Mouse (Mus musculus): ENCODE data around the gene Slc35f1. TPM values are rescaled to one million over a fixed set of nuclear protein-coding genes. Genes with fewer than 3 reads are reported as not detected.

Gene Slc35f1
- total RNA-seq, 2 experiments from 2014 or later, result 107 to 115 TPM

DNA sequence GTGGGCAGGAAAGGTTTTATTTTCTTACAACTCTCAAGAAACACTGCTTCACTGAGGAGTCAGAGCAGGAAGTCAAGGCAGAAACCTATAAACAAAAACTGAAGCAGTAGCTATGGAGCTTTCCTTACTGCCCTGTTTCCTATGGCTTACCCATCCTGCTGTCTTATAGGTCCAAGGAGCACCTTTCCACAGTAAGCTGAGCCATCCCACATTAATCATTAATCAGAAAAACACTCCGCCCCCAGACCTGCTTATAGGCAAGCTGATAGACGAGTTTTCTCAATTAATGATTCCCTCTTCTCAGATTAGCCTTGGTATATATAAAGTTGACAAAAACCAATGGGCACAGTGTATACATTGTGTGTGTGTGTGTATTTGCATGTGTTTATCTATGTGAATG is 221.4 kb downstream of the Slc35f1 start:
- intact Hi-C loops (cut with DNase I), result no loop called here
- no peak for DNase-seq

DNA sequence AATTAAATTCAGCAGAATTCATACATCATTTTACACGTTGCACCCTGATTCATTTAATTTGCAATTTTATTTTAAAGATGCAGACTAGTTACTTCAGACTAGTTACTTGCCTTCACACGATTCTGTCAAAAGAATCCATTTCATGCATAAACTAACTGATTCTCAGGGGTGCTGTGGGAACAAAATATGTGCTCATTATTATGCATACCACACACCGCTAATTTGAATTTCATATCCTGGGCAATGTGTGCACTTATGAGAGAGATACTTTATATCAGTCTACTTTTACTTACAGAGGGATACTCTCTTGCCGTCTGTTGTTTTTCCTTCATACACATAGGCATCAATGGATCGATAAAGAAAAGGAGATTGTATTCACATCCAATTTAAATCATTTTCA is 228.4 kb downstream of the Slc35f1 start:
- intact Hi-C loops (cut with DNase I), result no loop called here
- no peak for DNase-seq

DNA sequence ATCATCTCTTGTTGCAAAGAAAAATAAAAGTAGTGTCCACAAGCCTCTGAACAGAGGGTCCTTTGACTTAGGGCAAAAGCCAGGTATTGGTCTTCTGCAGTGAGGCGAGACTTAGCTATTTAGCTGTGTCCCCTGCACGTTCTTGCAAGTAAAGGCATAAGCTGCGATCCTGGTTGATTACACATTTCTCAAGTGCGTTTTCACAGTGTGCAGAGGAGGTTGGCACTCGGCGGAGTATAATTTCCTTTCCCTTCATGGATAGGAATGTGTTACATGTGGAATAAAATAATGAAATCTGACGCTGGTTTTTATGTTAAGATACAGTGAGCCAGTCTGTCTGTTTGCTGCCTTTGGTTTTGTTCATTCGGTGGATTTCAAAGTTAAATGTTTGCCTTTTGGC is 232.8 kb downstream of the Slc35f1 start:
- DNase-seq, result no peak
- intact Hi-C loops (cut with DNase I), result no loop called here

DNA sequence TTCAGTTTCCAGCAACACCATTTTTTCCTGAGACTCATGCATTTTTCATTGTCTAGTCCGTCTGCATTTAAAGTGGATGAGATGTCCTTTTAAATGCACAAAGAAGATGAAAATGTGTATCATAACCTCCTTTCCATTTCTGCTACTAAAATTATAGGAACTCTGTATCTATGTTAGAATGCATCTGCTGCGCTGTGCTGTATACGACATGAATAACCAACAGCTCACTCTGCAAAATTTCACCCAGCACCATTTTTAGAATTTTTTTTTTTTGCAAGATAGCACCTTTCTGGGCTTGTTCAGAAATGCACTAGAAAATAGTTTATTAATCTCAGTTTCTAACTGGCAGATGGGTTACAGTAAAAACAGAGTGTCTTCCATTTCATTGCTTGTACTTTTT is 236.0 kb downstream of the Slc35f1 start:
- DNase-seq, result no peak
- intact Hi-C loops (cut with DNase I), result no loop called here

DNA sequence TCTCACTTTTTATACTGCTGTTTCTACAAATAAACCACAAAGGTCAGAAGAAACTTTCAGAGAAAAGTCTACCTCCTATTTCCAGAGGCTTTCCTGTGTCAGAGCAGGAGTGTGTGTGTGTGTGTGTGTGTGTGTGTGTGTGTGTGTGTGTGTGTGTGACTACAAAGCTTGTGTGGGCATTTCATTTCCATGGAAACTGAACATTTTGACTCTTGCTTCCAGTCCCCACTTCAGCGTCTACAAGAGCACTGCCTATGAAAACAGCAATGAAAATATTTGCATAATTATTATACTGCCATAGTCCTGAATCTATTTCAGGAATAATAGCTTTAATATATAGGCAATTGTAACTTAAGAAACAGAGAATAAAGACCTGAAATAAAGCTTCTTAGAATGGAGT is 241.8 kb downstream of the Slc35f1 start:
- DNase-seq, result no peak
- intact Hi-C loops (cut with DNase I), result no loop called here

DNA sequence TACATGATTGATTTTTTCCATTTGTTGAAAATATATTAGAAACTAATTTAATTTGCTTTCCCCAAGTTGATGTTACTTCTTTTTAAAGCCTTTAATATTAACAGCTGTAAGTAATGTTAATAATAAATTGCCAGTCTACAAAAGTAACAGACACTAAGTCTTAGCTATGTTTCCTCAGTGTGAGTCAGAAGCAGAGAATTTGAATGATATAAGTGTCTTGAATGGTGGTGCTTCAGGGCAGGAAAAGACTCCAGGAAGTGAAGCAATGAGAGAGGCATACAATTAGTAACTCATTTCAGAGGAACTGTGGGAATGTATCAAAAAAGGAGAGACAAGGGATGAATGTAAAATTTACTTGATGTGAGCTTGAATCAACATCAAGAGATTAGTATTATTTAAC is 244.3 kb downstream of the Slc35f1 start:
- intact Hi-C loops (cut with DNase I), result no loop called here

DNA sequence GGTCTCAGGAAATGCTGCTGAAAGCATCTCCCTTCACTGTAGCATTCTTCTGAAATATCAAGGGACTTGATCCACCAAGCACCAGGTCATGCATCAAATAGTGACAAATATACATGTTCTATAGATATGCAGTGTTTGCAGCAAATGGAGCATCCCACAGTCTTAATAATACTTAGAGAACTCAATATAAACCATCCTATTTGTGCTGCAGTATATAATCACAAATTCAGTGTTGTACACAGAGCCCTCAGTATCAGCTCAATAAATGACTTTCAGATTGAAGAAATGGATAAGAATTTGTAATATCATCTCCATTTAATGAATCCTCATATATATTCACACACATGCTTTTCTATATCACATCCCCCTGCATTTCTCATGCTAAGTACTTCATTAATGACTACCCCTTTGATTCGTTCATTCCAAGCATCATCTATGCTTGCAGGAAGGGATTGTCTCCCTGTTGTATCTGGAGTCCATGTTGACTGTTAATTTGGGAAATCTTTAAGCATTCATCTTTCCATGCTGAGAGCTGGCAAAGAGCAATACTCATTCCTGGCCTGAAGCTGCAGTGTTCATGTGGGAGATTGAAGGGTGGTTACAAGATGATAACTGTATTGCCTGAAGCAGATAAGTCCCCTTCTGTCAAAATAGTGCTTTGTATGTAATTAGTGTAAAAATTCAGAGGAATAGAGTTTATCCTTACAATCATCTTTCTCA is 249.9 kb downstream of the Slc35f1 start:
- DNase-seq, result no peak
- intact Hi-C loops (cut with DNase I), result no loop called here

More for the DNA sequence above, 244.3 kb downstream of the Slc35f1 start:
- no peak for DNase-seq

DNA sequence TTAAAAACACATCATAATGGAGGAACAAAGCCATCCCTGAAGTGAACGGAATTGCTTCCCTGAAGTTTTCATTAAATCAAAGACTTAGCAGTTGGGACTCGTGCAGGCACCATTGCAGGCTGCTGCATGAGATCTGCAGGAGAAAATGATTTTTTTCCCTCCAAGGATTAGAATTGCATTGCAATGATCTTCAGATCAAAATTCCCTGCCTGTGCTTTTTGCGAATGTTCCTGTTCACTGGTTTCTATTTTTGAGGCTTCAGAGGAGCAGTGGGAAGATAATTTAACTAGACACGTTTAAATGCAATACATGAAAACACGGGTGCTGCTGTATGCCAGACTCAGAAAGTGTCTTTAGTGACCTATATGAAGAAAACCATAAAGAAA is 250.5 kb downstream of the Slc35f1 start:
- intact Hi-C loops (cut with DNase I), result no loop called here
- no peak for DNase-seq

DNA sequence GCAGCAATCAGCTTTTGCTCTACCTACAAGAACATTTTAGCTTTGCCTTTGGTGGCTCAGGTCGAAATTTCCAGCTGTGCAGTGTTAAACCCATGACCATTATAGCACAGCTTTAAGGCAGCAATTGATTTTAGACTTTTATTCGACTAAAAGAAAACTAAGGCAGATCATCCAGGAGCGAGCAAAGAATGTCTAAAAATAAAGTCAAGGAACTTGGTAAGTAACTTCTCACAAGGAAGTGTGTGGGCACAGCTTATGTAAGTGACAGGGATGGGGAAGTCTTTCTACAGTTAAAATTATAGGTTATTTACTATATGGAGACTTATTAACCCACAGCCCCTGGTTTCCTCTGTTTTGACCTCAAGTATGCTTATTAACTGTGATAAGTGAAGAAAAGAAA is 262.2 kb downstream of the Slc35f1 start:
- no peak for DNase-seq
- intact Hi-C loops (cut with DNase I), result no loop called here

DNA sequence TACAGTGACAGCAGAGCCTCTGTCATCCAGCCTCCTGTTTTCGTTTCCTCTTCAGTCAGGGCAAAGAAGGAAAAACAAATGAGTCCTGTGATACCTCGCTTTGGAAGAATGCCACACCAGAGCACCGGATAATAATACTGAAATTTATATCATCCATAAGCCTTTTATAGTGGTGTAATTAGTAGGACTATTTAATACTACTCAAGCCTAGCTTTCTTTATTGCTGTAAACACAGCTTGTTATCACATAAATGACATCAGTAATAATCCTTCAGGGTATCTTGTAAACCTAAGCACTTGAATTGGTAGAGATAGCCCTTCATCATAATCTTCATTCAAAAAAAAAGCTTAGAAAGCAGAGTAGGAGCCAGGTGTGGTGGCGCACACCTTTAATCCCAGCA is 266.4 kb downstream of the Slc35f1 start:
- no peak for DNase-seq
- intact Hi-C loops (cut with DNase I), result no loop called here

DNA sequence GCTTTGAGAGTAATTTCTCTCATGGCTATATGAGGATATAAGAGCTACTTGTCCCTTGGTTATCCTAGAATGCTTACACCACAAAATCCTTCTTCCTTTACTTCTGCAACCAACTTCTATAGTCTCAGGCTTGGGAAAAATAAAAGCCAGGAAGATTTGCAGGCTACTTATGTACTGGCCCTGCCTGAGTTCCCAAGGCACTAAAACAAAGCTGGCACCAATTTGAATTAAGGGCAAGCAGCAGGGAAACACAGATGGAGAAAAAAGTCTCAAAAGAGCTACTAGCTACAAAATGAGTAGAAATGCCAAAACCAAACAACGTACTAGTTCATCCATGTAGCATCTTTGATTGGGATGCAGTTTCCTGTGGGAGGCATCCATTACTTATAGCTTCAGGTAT is 288.9 kb downstream of the Slc35f1 start:
- DNase-seq, result no peak
- intact Hi-C loops (cut with DNase I), result no loop called here

DNA sequence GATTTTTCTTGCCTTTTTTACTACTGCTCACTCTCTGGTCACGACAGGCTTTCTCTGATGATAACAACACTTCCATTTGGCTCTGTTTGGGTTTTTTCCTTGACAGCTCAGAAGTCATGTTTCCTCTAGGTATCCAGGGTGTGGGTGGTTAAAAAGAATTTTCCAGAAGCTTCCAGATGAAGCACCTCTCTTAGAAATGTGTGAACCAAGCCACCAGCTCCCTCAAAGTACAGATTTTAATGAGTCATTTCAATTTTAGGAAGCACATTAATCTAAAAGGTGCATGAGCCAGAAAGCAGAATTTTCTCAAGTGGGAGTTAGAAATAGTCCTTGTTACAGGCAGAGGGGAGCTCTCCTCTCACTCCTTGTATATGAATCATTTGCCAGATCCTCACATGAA is 292.5 kb downstream of the Slc35f1 start:
- intact Hi-C loops (cut with DNase I), result no loop called here
- no peak for DNase-seq

DNA sequence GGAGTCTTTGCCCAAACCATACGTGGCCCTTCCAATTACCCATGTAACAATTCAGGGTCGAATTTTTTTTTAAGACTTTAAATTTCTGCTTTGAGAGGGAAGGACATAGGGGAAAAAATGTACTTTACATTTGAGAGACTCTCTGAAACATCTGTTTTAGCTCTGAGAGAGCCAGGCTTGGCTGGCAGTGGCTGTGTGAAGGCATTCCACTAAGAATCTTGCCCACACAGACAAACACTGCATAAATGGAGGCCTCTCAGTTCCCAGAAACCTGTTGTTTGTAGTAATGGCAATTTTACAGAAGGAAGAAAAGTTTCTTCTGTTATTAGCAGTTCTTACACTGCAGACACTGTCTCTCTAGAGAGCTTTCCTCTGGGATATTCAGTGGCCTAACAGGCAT is 301.9 kb downstream of the Slc35f1 start:
- intact Hi-C loops (cut with DNase I), result no loop called here
- DNase-seq, result no peak

DNA sequence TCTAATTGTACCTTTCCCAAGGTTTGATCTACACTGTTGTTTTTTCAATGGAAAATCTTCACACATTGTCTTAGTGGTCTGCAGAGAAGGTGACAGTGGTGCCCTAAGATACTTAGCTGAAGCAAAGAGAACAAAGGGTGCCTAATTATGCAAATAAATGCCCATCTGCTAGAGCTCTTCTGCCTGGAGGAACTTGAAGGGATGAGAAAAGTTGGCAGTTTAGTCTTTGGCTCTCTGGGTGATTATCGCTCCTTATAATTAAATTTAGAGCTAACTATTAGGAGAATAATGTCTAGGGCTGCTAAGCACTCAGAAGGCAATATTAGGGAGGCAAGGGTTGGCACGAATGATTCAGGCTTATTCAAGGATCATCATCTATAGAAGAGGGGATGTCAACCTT is 306.6 kb downstream of the Slc35f1 start:
- intact Hi-C loops (cut with DNase I), result no loop called here
- no peak for DNase-seq

DNA sequence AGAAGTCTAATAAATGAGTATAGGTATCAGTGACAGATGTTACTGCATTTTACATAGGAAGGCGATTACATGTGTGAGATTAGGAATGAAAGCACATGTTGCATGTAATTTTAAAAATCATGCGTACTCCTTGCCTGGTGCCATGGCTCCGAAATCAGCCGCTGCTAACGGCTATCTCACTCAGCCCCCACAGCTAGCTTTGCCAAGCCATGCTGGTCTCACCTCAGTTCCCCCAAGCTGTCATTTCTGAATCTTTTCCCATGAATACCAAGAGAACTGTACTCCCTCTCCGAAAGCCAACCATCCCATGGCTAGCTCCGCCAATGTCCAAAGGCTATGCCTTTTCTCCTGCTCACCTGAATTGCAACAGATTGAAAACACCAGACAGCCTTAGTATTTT is 310.8 kb downstream of the Slc35f1 start:
- intact Hi-C loops (cut with DNase I), result no loop called here
- DNase-seq, result peak; percentile 5

DNA sequence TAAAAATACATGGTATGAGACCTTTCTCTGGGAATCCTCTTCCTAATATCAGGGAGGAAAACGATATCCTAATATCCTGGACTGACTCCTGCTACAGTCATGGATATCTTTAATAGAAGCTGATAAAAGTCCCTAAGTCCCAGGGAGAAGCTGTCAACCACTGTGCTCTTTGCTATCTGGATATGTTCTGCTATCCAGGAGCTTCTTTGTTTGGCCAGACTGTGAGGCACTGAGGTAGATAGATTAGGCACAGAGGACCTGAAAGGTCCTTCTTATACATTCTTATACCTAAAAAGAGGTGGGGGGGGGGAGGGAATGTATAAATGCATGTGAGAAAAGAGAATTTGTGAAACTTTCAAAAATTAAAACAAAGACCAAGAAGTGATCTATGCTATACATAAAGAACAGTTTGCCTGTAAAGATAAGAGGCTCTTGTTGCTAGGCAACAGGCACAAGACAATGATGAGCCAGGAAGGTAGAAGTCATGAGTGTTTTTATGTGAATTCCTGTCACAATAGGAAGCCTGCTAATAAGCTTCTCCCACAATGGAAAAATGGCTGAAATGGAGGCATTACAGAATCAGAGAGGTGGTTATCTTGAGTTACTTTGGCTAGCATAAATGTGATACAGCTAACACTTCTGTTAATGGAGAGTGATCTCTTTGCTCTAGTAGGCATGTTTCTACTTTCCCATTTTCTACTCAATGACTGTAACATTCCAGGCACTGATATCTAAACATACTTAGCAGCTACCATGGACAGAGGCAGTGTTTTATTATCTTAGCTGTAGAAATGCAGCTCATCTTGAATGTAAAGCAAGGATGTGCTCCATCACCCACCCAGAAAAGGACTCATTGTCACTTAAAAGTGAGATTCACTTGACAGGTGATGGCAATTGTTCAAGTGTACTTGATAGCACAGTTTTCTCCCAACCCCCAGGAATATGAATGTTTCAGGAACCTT is 316.2 kb downstream of the Slc35f1 start:
- no peak for DNase-seq
- intact Hi-C loops (cut with DNase I), result no loop called here

DNA sequence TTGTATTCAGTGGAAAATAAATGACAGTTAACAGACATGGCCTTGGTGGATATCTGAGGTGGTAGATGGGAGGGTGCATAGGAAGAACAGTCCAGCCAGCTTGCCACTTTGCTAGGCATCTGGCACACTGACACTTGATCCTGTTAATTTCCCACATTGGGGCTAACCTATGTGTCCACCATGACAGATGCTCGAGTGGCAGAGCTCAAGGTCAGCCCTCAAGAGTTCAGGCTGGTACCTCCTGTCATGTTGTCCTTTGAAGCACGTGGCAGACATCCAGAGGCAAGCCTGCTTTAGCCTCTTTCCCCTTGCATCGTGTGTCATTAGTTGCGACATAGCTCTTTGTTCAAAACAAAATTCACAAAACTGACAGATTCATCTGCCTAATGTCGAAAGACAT is 323.5 kb downstream of the Slc35f1 start:
- intact Hi-C loops (cut with DNase I), result no loop called here
- DNase-seq, result peak; percentile 36

DNA sequence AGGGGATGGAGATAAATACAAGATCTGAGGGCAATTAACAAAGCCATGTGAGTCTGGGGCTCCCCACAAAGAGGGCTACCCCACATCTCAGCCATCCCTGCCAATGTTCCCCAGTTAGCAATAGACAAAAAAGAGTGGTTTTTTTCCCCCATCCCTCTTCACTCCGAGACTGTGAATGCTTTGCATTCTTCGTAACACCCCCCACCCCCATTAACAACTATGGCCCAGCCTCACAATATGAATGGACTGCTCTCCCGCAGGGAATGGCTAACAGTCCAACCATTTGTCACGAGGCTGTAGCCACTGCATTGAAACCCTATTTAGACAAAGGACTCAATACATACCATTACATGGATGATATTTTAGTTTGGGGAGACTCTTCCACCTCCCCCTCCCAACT is 338.1 kb downstream of the Slc35f1 start:
- intact Hi-C loops (cut with DNase I), result no loop called here
- no peak for DNase-seq

DNA sequence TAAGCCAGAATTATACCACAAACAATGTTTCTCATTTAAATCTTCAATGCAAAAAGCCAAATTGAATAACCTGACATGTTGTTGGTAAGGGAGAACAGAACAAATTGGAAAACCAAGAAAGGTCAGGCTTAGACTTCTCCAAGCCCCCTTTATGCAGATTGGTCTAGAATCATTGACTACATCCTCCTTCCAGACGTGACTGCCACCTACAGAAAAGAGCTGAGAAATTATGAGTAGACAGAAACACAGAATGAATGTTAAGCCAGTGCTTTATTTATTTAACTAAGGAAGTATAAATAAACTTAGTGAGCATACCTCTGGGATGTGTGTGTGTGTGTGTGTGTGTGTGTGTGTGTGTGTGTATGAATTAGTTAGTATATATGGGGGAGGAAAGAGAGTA is 344.9 kb downstream of the Slc35f1 start:
- intact Hi-C loops (cut with DNase I), result no loop called here
- no peak for DNase-seq

DNA sequence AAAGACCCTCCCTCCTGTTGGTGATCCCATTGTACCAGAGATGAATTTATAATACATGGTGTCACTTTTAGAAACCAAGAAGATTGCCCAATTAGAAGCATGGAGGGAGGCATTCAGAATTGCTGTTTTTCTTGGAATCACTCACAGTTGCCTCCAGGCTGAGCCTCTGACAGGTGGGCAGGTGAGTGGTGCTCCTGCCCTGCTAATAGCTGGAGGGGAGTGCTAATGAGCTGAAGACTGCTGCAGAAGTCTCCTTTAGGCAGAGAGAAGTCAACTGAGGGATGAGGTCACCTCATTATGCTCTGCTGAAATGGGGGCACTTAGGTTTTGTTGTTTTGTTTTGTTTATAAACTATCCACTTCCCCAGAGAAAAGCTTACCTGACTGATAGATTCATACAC is 355.6 kb downstream of the Slc35f1 start:
- DNase-seq, result no peak
- intact Hi-C loops (cut with DNase I), result no loop called here

DNA sequence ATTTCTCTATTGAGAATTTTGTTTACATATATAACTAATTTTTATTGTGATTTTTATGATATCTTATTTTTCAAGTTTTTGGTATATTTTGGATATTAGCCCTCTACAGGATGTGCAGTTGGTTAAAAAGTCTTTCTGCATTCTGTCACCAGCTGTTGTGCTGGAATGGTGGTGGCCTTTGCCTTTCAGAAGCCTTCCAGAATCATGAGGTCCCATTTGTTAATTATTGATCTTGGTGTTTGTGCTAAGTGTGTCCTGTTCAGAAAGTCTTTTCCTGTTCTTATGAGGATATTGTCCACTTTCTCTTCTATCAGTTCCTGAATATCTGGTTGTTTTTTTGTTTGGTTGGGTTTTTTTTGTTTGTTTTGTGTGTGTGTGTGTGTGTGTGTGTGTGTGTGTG is 362.2 kb downstream of the Slc35f1 start:
- intact Hi-C loops (cut with DNase I), result no loop called here
- no peak for DNase-seq

DNA sequence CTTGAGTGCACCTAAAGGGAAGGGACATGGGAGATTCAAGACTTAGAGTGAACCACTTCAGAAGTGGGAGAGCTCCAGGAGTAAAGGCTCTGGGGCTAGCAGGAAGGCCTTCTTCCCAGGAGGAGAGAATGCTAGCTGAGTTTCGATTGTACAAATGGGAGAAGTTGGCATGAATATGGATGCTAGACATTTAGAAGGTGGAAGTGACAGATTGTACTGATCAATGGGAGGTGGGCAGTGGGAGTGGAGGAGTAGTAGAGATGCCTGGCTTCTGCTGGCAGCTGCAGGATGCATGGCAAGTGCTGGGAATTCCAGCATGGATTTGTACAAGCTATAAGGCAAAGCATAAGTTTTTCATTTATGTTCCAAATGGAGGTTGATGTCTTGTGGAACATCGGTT is 370.4 kb downstream of the Slc35f1 start:
- no peak for DNase-seq
- intact Hi-C loops (cut with DNase I), result no loop called here

Measured in left cerebral cortex, postnatal 4 days (tissue).